Comparison of ENCODE assay signal across 9 mouse cellular contexts in genomic region chr12:82408486-82408885, GRCm38 (mm10).
DNase-seq lines count a peak whose midpoint lies in the region; ATAC-seq and TF ChIP-seq lines count a peak whose summit lies in the region.
"Had no signal": no experiment of that assay in that cellular context is flagged by ENCODE, and none has a peak within 500 bp of the region (broad histone marks: within the 10 kb centered on the region; RNA-seq: fewer than 3 reads in every experiment).

No protein-coding gene starts in this region.

- H3K36me3 ChIP-seq in midbrain, postnatal 0 days (ENCODE audit: insufficient read depth, low read length): no peaks in the 10 kb centered on the region
- H3K36me3 ChIP-seq in midbrain, embryonic 10.5 days: peaks cover 46% of the 10 kb centered on the region
- H3K36me3 ChIP-seq in lung, embryonic 15.5 days: no peaks in the 10 kb centered on the region

- H3K9me3 ChIP-seq in midbrain, postnatal 0 days (ENCODE audit: low read length): no peaks in the 10 kb centered on the region
- H3K9me3 ChIP-seq in midbrain, embryonic 10.5 days (replicated peaks): no peaks in the 10 kb centered on the region
- no peaks in the 10 kb centered on the region for H3K9me3 ChIP-seq in lung, embryonic 15.5 days
- H3K9me3 ChIP-seq: neural tube, embryonic 13.5 days had no signal

- H3K27ac ChIP-seq in midbrain, postnatal 0 days (ENCODE audit: low read depth, low read length): no peak overlapping the region
- no peak overlapping the region for H3K27ac ChIP-seq in midbrain, embryonic 10.5 days (replicated peaks)
- peak overlapping the region; percentile 25; the same call in 1 of the 2 replicates for H3K27ac ChIP-seq in lung, embryonic 15.5 days
- H3K27ac ChIP-seq: neural tube, embryonic 13.5 days had no signal

- H3K4me1 ChIP-seq in midbrain, postnatal 0 days (ENCODE audit: insufficient read depth, low read length): no peaks in the 10 kb centered on the region
- no peaks in the 10 kb centered on the region for H3K4me1 ChIP-seq in midbrain, embryonic 10.5 days
- peaks cover 31% of the 10 kb centered on the region for H3K4me1 ChIP-seq in lung, embryonic 15.5 days

- no peak overlapping the region for H3K4me2 ChIP-seq in midbrain, postnatal 0 days (ENCODE audit: low read depth, low read length, poor library complexity, severe bottlenecking)
- H3K4me2 ChIP-seq in lung, embryonic 15.5 days: no peak overlapping the region
- H3K4me2 ChIP-seq: neural tube, embryonic 13.5 days had no signal

- no peak for TF ChIP-seq CTCF in midbrain, postnatal 0 days (IDR thresholded peaks at IDR 0.05)

- no peaks in the 10 kb centered on the region for H3K27me3 ChIP-seq in midbrain, postnatal 0 days (ENCODE audit: insufficient read depth, low read length)
- no peaks in the 10 kb centered on the region for H3K27me3 ChIP-seq in midbrain, embryonic 10.5 days (ENCODE audit: low read depth, poor library complexity, severe bottlenecking)
- H3K27me3 ChIP-seq in lung, embryonic 15.5 days: no peaks in the 10 kb centered on the region
- H3K27me3 ChIP-seq: neural tube, embryonic 13.5 days had no signal

- no peak for ATAC-seq in midbrain, postnatal 0 days (ENCODE audit: low FRiP score)
- no peak for ATAC-seq in lung, embryonic 15.5 days (ENCODE audit: borderline replicate concordance, extremely low read depth, low FRiP score, low TSS enrichment)

- H3K4me3 ChIP-seq in midbrain, postnatal 0 days (ENCODE audit: low read depth, low read length): no peak overlapping the region
- H3K4me3 ChIP-seq in midbrain, embryonic 10.5 days: no peak overlapping the region
- H3K4me3 ChIP-seq in lung, embryonic 15.5 days: no peak overlapping the region
- H3K4me3 ChIP-seq: neural tube, embryonic 13.5 days had no signal

- 71% methylated on average over 6 of the region's 6 CpGs for WGBS in midbrain, postnatal 0 days
- 90% methylated on average over 6 of the region's 6 CpGs for WGBS in midbrain, embryonic 10.5 days
- 63% methylated on average over 6 of the region's 6 CpGs for WGBS in lung, embryonic 15.5 days

- H3K9ac ChIP-seq in midbrain, postnatal 0 days (replicated peaks; ENCODE audit: low read length, poor library complexity, severe bottlenecking): no peak overlapping the region
- no peak overlapping the region for H3K9ac ChIP-seq in lung, embryonic 15.5 days
- H3K9ac ChIP-seq: neural tube, embryonic 13.5 days had no signal

- DNase-seq in adrenal gland, adult 2 months: peak; percentile 31
- DNase-seq in adrenal gland, adult 18-20 months (ENCODE audit: low spot score in 2 of 2): no peak
- peak; percentile 53 for DNase-seq in midbrain, postnatal 0 days (ENCODE audit: low spot score)
- DNase-seq in midbrain, embryonic 10.5 days (ENCODE audit: low spot score): no peak
- DNase-seq in heart, adult 8-10 months (ENCODE audit: low spot score): peak; percentile 62
- no peak for DNase-seq in natural killer cell, adult 2 months (ENCODE audit: low spot score in 2 of 2)
- no peak for DNase-seq in spleen, postnatal 36 days (ENCODE audit: low spot score in 2 of 2)

Comparison
In these comparisons a context has a peak if more than half of its experiments do, and no peak if none do; other contexts are left out.
1. DNase-seq: peak in adrenal gland, adult 2 months (single experiment), midbrain, postnatal 0 days (single experiment) and heart, adult 8-10 months (single experiment); none in adrenal gland, adult 18-20 months (0 of 2), midbrain, embryonic 10.5 days (single experiment), natural killer cell, adult 2 months (0 of 2) and spleen, postnatal 36 days (0 of 2).